Mouse (Mus musculus) neural tube, embryonic 14.5 days (tissue): ENCODE data around the gene Spa17. TPM values are rescaled to one million over a fixed set of nuclear protein-coding genes. Genes with fewer than 3 reads are reported as not detected.

Experiments
- ATAC-seq: fragments of 200-750 bp; cut with Nextera tagmentation; 2 replicates; pipeline ENCODE4 v1.8.0; 2017; ENCODE audit warnings: low read depth, mild to moderate bottlenecking, moderate TSS enrichment, moderate library complexity
- H3K27ac ChIP-seq: fragments of 300-500 bp; sonication (generic); 2 replicates; pipeline ENCODE4 v1.5.1; 2014; ENCODE audit warnings: low read depth, mild to moderate bottlenecking, control low read depth, low read length, moderate library complexity, mixed read lengths
- H3K27me3 ChIP-seq: fragments of 300-500 bp; sonication (generic); 2 replicates; pipeline ENCODE4 v1.6.1; 2014; ENCODE audit warnings: low read length; ENCODE audit not compliant: control insufficient read depth, insufficient read depth
- H3K36me3 ChIP-seq: fragments of 300-500 bp; sonication (generic); 2 replicates; pipeline ENCODE4 v1.6.1; 2014; ENCODE audit warnings: low read length, mixed read lengths; ENCODE audit not compliant: control insufficient read depth, insufficient read depth
- H3K4me1 ChIP-seq: fragments of 300-500 bp; sonication (generic); 2 replicates; pipeline ENCODE4 v1.6.1; 2014; ENCODE audit warnings: low read length; ENCODE audit not compliant: control insufficient read depth, insufficient read depth
- H3K4me2 ChIP-seq: fragments of 300-500 bp; sonication (generic); 2 replicates; pipeline ENCODE4 v1.6.1; 2014; ENCODE audit warnings: mild to moderate bottlenecking, low read depth, low read length, control low read depth
- H3K4me3 ChIP-seq: fragments of 300-500 bp; sonication (generic); 2 replicates; pipeline ENCODE4 v1.5.1; 2014; ENCODE audit warnings: low read depth, low read length, control low read depth, mixed read lengths
- H3K9ac ChIP-seq: fragments of 300-500 bp; sonication (generic); replicated peaks from 2 replicates; pipeline ENCODE4 v1.6.1; 2014; ENCODE audit warnings: low read depth, mild to moderate bottlenecking, control low read depth, low read length, mixed read lengths
- H3K9me3 ChIP-seq: fragments of 300-500 bp; sonication (generic); 2 replicates; pipeline ENCODE4 v1.6.1; 2016; ENCODE audit warnings: low read length; ENCODE audit not compliant: control insufficient read depth
- WGBS: fragments of 180-500 bp; shearing (Covaris S2); extraction: QIAGEN DNeasy Blood & Tissue Kit; methylation state at CpG from one replicate; pipeline ENCODE4 v1.1.7; 2014; 5-methylcytosine and 5-hydroxymethylcytosine counted together
- polyA plus RNA-seq: library from polyadenylated mRNA; unstranded; fragments of >200 nt; fragmentation: Nextera tagmentation; extraction: Ambion mirVana; gene quantifications from 2 replicates; pipeline ENCODE4 v1.2.1, GENCODE M21; 2014

Gene Spa17
- 10.5 and 11.2 TPM in 2 replicates for polyA plus RNA-seq

- no peaks in the 10 kb centered on the region for H3K36me3 ChIP-seq
- ATAC-seq = peak; percentile 96
- peak within 1 kb of the TSS; percentile 53 for H3K4me2 ChIP-seq
- H3K9me3 ChIP-seq = no peaks in the 10 kb centered on the region
- H3K4me1 ChIP-seq = peaks cover 3% of the 10 kb centered on the region; the same call in 1 of the 2 replicates
- peak within 1 kb of the TSS; percentile 64 for H3K9ac ChIP-seq
- H3K27me3 ChIP-seq = no peaks in the 10 kb centered on the region
- peak within 1 kb of the TSS; percentile 54 for H3K4me3 ChIP-seq
- WGBS = under 1% methylated on average over 45 of the region's 45 CpGs
- peak within 1 kb of the TSS; percentile 70 for H3K27ac ChIP-seq
Observed at GRCm38 (mm10) chr9:37613182-37613910, at the start of gene Spa17. Gene Spa17 (minus strand): TSS chr9:37613722.

- Histone ChIP-seq H3K4me1 (no peaks in the 10 kb centered on the region), H3K4me2 (no peak overlapping the region), H3K4me3 (no peak overlapping the region), H3K27ac (no peak overlapping the region), H3K9ac (no peak overlapping the region), H3K27me3 (no peaks in the 10 kb centered on the region), H3K36me3 (no peaks in the 10 kb centered on the region), H3K9me3 (no peaks in the 10 kb centered on the region)
- ATAC-seq = no peak
- WGBS = 97% methylated on average over 1 of the region's 1 CpGs
Observed at GRCm38 (mm10) chr9:37663210-37663609, 49.7 kb upstream of the Spa17 start.

DNA sequence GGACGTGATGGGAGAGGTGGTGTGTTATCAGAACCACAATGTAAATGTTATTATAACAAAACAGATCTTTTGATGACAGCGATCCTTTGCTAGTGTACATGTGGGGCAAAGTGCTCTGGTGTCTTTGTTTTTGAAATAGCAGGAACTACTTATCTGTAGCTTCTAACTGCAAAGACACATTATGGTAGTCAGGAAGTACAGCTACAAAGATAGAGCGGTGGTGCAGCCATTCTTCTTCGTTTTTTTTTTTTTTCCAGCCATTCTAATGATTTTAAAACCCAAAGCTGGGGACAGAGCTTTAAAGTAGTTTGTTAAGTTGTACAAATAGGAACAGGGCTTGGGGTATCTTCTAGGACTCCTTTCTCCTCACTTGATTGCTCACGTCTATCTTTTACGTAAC is 45.9 kb upstream of the Spa17 start:
- Histone ChIP-seq H3K9ac (no peak overlapping the region), H3K27me3 (no peaks in the 10 kb centered on the region), H3K4me1 (no peaks in the 10 kb centered on the region; the same call in 1 of the 2 replicates), H3K4me3 (no peak overlapping the region), H3K27ac (no peak overlapping the region), H3K9me3 (no peaks in the 10 kb centered on the region), H3K4me2 (no peak overlapping the region), H3K36me3 (no peaks in the 10 kb centered on the region; the same call in 1 of the 2 replicates)
- no peak for ATAC-seq
- WGBS = 81% methylated on average over 6 of the region's 6 CpGs

DNA sequence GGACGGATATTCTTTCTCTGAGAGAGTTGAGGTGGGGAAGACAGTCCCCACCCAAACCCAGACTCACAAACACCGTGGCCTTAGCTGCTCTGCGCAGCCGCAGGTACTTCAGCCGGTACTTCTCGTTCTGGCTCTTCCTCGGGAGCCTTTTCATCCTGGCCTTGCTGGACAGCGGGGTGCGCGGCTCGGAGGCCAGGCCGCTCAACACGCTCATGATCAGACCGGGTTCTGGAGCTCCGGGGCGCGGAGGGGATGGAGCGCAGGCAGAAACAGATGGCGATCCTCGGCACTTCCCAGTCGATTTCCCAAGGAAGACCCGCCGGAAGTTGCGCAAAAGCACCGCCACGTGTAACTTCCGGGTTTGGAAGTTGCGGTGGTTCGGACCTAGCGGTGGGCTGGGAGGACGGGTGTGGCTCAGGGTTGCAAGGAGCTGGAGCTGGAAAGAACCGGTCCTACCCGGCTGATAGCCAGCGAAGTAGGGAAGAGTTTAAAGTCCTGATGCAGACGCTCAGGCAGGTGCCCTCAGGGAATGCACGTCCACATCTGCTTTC is 43.5 kb upstream of the Spa17 start, which contains the start of gene Tbrg1:
TSS of gene Tbrg1 (minus strand) at position 382 of the 551 bp plus-strand sequence.
- H3K27me3 ChIP-seq = no peaks in the 10 kb centered on the region
- peaks cover 13% of the 10 kb centered on the region; the same call in 1 of the 2 replicates for H3K36me3 ChIP-seq
- peak within 1 kb of the TSS; percentile 64 for H3K9ac ChIP-seq
- WGBS = under 1% methylated on average over 36 of the region's 36 CpGs
- no peaks in the 10 kb centered on the region; the same call in 1 of the 2 replicates for H3K4me1 ChIP-seq
- no peaks in the 10 kb centered on the region for H3K9me3 ChIP-seq
- H3K4me3 ChIP-seq = peak within 1 kb of the TSS; percentile 74
- ATAC-seq = peak; percentile 95
- peak within 1 kb of the TSS; percentile 48 for H3K4me2 ChIP-seq
- H3K27ac ChIP-seq = peak within 1 kb of the TSS; percentile 71

DNA sequence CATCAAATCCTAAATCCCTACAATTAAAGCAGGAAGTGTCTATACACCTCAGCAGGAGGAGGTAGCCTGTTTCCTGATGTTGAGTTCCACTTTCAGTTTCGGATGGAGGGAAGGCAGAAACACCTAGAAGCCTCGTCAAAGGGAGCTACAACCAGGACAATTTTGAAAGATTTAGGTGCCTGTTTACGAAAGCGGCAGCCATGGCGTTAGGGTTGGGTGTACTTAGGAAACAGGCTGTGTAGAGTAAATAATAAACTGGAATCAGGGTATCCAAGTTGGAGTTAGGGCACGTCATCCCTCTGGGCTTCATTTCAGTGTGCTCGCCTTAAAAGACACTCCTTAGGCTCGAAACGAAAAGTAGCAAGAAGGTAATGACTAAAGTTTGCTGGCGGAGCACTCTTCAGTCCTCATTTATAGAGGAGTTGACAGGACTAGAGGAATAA is 42.9 kb upstream of the Spa17 start:
- Histone ChIP-seq H3K36me3 (peaks cover 13% of the 10 kb centered on the region; the same call in 1 of the 2 replicates), H3K27me3 (no peaks in the 10 kb centered on the region), H3K4me2 (peak overlapping the region; percentile 48), H3K4me3 (peak overlapping the region; percentile 74), H3K9me3 (no peaks in the 10 kb centered on the region), H3K4me1 (no peaks in the 10 kb centered on the region; the same call in 1 of the 2 replicates), H3K9ac (peak overlapping the region; percentile 64), H3K27ac (no peak overlapping the region)
- peak; percentile 16 for ATAC-seq
- WGBS = 3% methylated on average over 10 of the region's 10 CpGs

- peaks cover 17% of the 10 kb centered on the region; the same call in 1 of the 2 replicates for H3K36me3 ChIP-seq
- no peak for ATAC-seq
- peak overlapping the region; percentile 74 for H3K4me3 ChIP-seq
- 73% methylated on average over 8 of the region's 8 CpGs for WGBS
- H3K4me1 ChIP-seq = no peaks in the 10 kb centered on the region; the same call in 1 of the 2 replicates
- H3K9ac ChIP-seq = no peak overlapping the region
- no peaks in the 10 kb centered on the region for H3K9me3 ChIP-seq
- peak overlapping the region; percentile 48 for H3K4me2 ChIP-seq
- H3K27ac ChIP-seq = no peak overlapping the region
- no peaks in the 10 kb centered on the region for H3K27me3 ChIP-seq
Observed at GRCm38 (mm10) chr9:37655961-37656360, 42.4 kb upstream of the Spa17 start.

DNA sequence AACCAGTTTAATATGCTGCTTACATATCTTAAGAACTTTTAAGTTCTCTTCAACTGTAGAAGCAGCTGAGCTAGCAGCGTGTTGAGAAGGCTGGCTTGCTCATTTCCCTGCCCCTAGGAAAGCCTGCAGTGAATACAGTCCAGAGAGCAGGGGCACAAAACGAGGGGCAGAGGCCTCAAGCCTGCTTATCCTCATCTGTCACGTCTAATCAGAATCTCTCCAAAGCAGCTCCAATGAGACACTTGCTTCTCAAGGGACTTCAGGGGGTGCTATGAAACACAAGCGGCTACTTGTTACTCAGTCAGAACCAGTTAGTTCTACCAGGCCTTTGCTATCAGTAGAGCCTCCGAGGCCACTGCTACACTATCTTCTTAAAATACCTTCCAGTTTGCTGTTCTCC is 40.3 kb upstream of the Spa17 start:
- no peak overlapping the region for H3K27ac ChIP-seq
- ATAC-seq = no peak
- WGBS = 91% methylated on average over 5 of the region's 5 CpGs
- H3K9ac ChIP-seq = no peak overlapping the region
- no peaks in the 10 kb centered on the region for H3K27me3 ChIP-seq
- peaks cover 35% of the 10 kb centered on the region for H3K36me3 ChIP-seq
- H3K9me3 ChIP-seq = no peaks in the 10 kb centered on the region
- H3K4me2 ChIP-seq = no peak overlapping the region
- no peak overlapping the region for H3K4me3 ChIP-seq
- H3K4me1 ChIP-seq = no peaks in the 10 kb centered on the region; the same call in 1 of the 2 replicates

DNA sequence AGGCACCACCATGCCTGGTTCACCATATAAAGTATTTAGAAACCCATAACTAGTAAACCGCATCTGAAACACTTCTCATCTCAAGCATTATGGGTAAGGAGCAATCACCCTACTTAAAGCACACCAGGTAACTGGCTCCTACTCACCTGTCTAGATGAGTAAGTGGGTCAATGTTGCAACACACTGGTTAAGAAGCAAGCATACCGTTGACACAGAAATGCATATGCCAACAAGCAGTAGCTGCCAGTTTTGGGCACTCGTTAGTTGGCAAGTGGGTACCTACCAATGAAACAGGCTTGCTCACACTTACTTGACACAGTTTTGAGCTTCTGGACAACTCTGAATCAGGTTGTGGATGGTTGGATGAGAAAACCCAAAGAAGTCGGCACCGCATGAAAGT is 37.1 kb upstream of the Spa17 start:
- H3K4me3 ChIP-seq = no peak overlapping the region
- no peak for ATAC-seq
- H3K36me3 ChIP-seq = peaks cover 40% of the 10 kb centered on the region
- no peaks in the 10 kb centered on the region for H3K4me1 ChIP-seq
- no peaks in the 10 kb centered on the region for H3K9me3 ChIP-seq
- no peak overlapping the region for H3K9ac ChIP-seq
- H3K27ac ChIP-seq = no peak overlapping the region
- WGBS = over 99% methylated on average over 5 of the region's 5 CpGs
- no peaks in the 10 kb centered on the region for H3K27me3 ChIP-seq
- H3K4me2 ChIP-seq = no peak overlapping the region

DNA sequence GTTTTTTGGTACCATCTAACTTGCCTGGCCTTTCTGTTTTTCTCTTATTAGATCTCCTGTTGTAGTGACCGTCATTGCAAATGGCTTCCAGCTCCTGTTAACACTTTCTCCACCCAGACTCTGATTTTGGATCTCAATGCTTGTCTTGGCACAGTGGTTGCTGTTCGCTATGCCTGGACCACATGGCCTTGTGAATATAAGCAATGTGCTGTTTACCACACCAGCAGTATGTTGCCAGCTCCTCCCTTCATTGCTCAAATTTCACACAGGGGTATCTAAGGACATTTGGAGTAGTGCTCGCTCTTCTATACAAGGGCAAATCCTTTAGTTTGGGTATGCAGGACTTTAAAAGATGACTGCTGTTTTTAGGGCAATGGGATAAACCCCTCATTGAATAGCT is 32.7 kb upstream of the Spa17 start:
- Histone ChIP-seq H3K27me3 (no peaks in the 10 kb centered on the region), H3K4me1 (no peaks in the 10 kb centered on the region), H3K9me3 (no peaks in the 10 kb centered on the region), H3K27ac (no peak overlapping the region), H3K9ac (no peak overlapping the region), H3K4me2 (no peak overlapping the region), H3K4me3 (no peak overlapping the region), H3K36me3 (peaks cover 26% of the 10 kb centered on the region)
- ATAC-seq = no peak
- WGBS = 89% methylated on average over 3 of the region's 3 CpGs
